Mouse (Mus musculus) layer of hippocampus, adult 9-11 months (tissue): Measurements from ENCODE around the gene Tmem92.
"Not testable (repeated sequence)": the region's sequence is repeated elsewhere in the genome, so short reads cannot be mapped to it uniquely, and the experiment has no call there.

Experiments used
- DNase-seq: peaks from one replicate; pipeline ENCODE4 v3.0.0; 2022

Tmem92 gene

DNA sequence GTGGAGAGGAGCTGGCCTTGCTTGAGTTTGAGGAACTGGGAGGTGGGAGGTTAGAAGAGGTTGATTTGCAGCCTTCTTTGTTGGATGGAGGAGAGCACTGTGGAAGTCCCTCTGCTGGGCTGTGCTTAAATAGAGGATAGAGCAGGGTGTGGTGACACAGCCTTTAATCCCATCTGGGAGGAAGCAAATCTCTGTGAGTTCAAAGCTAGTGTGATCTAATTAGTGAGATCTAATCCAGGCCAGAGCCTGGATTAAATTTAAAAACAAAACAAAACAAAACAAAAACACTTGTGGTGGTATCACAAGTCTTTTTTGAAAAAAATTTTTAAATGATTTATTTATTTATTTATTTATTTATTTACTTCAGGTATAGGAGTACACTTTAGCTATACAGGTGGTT lies at the start of gene Tmem92:
Gene Tmem92, minus strand, starts transcription at position 101 of the 400 bp plus-strand sequence.
- no peak for DNase-seq

DNA sequence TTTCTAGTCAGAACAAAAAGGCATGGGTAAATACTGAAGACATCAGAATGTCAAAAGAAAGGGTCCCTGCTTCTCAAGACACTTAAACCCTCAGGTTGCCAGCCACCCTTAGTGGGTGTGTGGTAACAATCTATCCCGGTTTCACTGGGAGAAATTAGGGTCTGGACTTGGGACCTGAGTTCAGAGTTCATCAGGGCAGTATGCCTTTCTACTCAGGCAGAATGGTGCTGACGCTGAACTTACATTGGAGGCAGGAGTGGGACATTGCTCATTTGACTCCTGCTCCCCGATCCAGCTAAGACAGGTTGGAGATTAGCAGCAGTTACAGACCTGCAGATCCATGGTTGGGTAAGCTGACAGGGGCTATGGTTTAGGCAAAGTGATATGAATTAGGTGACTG lies 46.5 kb upstream of the Tmem92 start:
- DNase-seq = no peak

- not testable (repeated sequence) for DNase-seq
These were observed 36.9 kb upstream of the Tmem92 start for GRCm38 (mm10) chr11:94819427-94819826.

DNA sequence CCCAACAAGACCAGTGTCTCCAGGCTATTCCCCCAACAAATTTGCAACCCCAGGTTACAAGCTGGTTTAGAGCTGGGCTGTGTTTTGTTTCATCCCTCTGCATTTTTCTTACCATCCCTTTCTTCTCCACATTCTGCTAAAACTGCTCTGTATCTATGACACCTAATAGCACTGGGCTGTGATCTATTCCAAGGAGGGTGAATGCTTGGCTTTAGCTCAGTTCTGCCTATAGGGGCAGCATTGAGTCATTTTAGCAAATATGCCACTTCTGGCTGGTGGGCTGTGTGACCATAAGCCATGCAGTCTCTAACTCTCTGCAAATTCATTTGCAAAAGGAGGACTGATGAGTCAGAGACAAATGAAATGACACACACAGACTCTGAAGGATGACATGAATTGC lies 36.4 kb upstream of the Tmem92 start:
- DNase-seq = not testable (repeated sequence)

DNA sequence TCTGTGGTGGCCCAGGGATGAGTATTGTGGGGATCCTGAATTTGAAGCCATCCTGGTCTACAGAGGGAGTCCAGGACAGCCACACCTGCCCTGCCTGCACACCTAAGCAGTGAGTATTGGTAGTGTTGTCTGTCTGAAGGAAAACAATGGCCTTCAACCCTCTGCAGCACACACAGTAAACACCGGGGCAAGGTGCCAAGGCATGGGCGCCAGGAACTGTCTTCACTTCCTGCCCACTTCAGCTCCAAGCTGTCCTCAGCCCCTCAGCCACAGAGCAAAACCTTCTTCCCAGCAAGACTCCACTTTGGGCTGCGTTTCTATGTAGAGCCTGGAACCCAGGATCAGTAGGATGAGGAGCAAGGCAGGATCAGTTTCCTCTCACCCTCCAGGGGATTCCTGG lies 29.0 kb upstream of the Tmem92 start:
- not testable (repeated sequence) for DNase-seq

GRCm38 (mm10) chr11:94791700-94792099 lies 9.2 kb upstream of the Tmem92 start:
- DNase-seq = no peak

DNA sequence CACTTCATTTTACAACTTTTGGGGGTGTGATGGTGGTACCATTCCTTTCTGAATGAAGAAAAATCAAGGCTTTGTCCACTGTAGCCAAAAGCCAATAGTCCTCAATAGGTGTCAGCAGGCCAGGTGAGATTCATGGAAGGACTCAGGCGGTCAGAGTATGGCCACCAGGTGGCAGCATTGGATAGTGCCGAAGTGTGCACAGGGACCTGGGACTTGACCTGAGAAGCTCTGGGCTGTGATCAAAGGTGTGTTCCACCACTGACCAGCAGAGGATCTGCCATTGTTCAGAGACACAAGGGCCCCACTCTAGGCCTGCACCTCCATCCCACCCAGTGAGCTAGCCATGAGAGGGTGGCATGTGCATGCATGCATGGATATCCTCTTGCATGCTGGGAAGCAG lies 2.7 kb upstream of the Tmem92 start:
- peak; percentile 21 for DNase-seq

GRCm38 (mm10) chr11:94774887-94775497 lies 7.5 kb downstream of the Tmem92 start:
- DNase-seq = no peak

DNA sequence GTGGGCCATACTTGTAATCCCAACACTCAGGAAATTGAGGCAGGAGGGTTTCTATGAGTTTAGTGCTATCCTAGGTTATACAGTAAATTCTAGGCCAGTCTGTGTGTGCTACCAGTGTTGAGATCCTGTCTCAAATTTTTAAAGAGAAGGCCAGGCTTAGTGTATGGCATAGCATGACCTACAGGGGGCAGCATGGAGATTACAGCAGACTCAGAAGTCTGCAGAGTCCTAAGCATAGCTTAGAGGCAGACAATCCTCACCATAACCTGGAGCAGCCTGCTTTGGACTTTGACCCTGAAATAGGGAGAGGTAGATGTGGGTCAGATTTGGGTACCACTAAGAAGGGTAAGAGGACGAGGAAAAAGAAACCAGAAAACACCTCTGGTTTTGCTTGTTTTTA lies 8.7 kb downstream of the Tmem92 start:
- DNase-seq = no peak

DNA sequence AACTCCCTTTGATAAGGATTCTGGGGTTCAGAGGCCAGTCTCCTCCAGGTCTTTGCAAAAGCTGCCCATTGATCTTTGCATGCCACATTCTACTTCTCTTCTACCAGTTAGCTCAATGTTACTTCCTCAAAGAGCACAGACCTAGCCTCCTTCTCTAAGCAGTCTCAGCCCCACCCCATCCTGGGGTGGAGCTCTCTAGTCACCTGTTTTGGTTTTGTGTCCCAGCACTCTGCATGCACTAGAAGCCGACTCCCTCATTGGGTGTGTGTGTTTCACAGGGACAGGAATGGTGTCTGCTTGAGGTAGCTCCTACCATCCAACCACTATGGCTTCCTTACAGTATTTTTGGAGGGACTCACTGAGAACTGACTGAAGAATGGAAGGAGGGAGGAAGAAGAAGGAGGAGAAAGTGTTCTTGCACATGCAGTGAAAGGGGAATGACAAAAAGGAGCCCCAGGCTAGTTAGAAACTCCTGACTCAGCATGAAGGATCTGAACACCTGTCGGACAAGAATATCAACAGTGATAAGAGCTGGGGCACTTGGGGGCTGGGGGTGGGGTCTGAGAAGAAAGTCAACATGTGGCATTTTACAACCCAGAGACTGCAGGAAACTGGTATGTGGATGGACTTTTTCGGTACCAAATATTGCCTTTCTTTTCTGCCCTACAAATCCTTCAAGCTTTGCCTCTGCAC lies 10.0 kb downstream of the Tmem92 start:
- no peak for DNase-seq

DNA sequence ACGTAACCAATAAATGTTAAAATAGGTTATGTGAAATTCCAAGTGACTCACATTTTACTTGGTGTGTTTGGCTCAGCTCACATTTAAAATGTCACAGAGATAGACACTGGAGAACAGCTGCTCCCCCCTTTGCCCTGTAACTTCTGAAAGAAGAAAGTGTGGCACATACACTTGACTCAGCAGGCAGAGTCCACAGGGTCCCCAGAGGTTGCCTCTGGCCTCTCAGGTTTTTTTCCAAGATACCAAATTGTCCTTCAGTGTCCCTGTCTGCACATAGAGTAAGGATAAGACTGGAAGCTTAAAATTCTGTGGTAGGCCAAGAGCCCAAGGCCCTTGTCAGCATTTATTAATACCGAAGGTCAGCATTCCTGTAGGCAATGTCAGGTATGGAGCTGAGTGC lies 15.3 kb downstream of the Tmem92 start:
- no peak for DNase-seq

- no peak for DNase-seq
These were observed 19.7 kb downstream of the Tmem92 start for GRCm38 (mm10) chr11:94762775-94763174.

DNA sequence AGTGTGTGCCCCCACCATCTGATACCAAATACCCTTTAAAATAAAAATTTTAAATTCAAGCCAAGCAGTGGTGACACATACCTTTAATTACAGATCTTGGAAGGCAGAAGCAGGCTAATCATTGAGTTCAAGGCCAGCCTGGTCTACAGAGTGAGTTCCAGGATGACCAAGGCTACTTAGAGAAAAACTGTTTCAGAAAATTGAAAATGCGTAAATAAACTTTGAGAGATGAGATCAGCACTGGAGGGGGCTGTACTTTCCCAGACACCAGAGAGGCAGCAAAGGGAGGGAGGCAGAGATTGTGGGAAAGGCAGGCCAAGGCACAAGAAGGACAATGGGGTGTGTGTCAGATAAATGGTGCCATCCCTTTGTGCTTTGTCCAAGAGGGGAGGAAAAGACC lies 20.2 kb downstream of the Tmem92 start:
- DNase-seq = no peak

GRCm38 (mm10) chr11:94760799-94761198 lies 21.7 kb downstream of the Tmem92 start:
- peak; percentile 20 for DNase-seq

DNA sequence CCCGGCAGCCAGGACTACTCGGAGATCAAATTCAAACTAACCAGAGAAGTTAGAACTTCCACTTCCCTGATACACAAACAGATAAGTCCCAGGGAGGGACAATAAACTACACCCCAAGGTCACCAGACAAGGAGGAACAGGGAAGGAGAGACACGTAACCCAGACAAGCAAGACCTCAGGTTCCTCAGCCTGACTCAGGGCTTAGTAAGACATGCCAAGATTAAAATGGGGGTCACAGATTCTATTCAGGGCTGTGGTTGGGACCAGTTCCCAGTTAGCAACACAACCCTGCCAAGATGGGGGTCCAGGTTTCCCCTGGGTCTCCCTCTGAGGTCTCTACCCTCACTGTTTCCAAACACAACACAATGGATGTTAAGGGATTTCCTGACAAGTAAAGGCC lies 22.1 kb downstream of the Tmem92 start:
- DNase-seq = peak; percentile 21

GRCm38 (mm10) chr11:94759916-94760315 lies 22.6 kb downstream of the Tmem92 start:
- no peak for DNase-seq

GRCm38 (mm10) chr11:94752946-94753713 lies 29.4 kb downstream of the Tmem92 start:
- peak; percentile 36 for DNase-seq

DNA sequence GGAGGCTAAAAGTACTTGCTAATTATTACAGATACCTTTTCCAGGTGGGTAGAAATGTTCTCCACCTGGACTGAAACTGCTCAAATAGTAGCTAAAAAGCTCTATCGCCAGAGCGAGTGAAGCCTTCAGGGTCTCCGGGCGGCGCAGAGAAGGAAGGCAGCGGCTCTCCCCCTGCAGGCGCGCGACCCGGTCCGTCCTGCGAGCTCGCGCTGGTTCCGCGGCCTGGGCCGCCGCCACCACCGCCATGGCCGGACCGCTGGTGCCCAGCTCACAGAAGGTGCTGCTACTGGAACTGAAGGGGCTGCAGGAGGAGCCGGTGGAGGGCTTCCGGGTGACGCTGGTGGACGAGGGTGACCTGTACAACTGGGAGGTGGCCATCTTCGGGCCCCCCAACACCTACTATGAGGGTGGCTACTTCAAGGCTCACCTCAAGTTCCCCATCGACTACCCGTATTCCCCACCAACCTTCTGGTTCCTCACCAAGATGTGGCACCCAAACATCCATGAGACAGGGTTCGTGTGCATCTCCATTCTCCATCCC lies 40.7 kb downstream of the Tmem92 start, which contains the start of gene Cdc34b:
Gene Cdc34b, plus strand, starts transcription at position 51 of the 541 bp plus-strand sequence.
- no peak for DNase-seq

GRCm38 (mm10) chr11:94735746-94736145 lies 46.8 kb downstream of the Tmem92 start:
- no peak for DNase-seq

GRCm38 (mm10) chr11:94732773-94733172 lies 49.7 kb downstream of the Tmem92 start:
- DNase-seq = no peak

GRCm38 (mm10) chr11:94731229-94731628 lies 51.3 kb downstream of the Tmem92 start:
- DNase-seq = no peak

DNA sequence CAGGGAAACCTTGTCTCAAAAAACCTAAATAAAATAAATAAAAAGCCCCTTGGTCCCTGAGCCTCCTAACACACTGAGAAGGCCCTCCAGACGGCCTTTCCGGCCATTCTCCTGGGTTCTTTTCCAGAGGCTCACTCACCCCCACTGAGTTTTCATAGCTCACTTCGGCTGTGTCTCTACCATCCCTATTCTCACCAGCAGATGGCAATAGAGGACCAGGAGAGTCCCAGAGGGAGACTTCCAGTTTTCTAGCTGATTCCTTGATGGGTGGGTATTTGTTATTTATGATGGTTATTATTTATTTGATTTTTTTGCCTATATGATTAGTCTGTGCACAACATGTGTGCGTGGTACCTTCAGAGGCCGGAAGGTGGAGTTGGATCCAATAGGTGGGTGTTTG lies 52.2 kb downstream of the Tmem92 start:
- DNase-seq = peak; percentile 41

DNA sequence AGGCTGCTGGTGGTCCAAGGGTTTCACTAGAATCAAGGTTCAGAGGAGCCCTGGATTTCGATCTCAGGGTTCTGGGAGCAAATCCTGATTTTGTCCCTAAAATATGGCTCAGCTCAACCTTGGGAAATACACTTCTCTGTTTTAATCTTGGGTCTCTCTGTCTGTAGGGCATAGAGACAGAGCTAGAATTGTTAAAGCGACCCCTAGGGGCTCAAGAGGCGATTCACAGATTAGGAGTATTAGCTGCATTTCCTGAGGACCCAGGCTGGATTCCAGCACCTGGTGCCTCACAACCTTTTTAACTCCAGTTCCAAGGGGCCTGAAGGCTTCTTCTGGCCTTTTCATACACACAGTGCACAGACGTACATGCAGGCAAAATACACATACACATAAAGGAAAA lies 52.9 kb downstream of the Tmem92 start:
- DNase-seq = no peak

DNA sequence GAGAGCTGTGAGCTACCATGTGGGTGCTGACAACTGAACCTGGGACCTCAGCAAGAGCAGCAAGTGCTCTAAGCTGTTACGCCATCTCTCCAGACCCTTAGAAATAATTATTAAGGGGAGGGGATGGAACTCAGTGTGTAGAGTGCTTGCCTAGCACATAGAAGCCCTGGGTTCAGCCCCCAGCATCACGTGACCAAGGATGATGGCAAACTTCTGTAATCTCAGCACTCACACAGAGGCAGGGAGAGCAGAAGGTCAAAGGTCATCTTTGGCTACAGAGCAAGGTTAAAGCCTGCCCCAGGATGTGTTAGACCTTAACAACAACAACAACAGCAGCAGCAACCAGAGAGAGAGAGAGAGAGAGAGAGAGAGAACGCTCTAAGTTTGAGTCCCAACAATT lies 54.0 kb downstream of the Tmem92 start:
- no peak for DNase-seq
